Mouse (Mus musculus) heart, postnatal 14 days (tissue): ENCODE data around the gene Ryr2. TPM values are rescaled to one million over a fixed set of nuclear protein-coding genes. Genes with fewer than 3 reads are reported as not detected.
"Not testable (repeated sequence)": the region's sequence is repeated elsewhere in the genome, so short reads cannot be mapped to it uniquely, and the experiment has no call there.

Experiments used
- DNase-seq, 2 experiments: peaks; one replicate each; pipeline ENCODE4 v3.0.0; 2021 to 2022
- intact Hi-C: fragments of 180-260 bp; cut with DNase I; formaldehyde crosslinking; loops from one replicate; pipeline ENCODE4 v1.15.1; 2025
- total RNA-seq, 2 experiments: library from RNA; stranded (reverse); gene quantifications; 2 replicates each; pipeline ENCODE4 v1.2.3; 2021

Gene Ryr2
- total RNA-seq, 2 experiments from 2014 or later = 977 to 1,003 TPM

- DNase-seq = no peak
- intact Hi-C loops = no loop called here
These were observed 147.1 kb downstream of the Ryr2 start for GRCm38 (mm10) chr13:11959488-11960174.

GRCm38 (mm10) chr13:11958854-11959253 is 147.9 kb downstream of the Ryr2 start:
- no peak for DNase-seq
- intact Hi-C loops = no loop called here

- intact Hi-C loops = no loop called here
- DNase-seq = no peak
These were observed 148.5 kb downstream of the Ryr2 start for GRCm38 (mm10) chr13:11958271-11958670.

DNA sequence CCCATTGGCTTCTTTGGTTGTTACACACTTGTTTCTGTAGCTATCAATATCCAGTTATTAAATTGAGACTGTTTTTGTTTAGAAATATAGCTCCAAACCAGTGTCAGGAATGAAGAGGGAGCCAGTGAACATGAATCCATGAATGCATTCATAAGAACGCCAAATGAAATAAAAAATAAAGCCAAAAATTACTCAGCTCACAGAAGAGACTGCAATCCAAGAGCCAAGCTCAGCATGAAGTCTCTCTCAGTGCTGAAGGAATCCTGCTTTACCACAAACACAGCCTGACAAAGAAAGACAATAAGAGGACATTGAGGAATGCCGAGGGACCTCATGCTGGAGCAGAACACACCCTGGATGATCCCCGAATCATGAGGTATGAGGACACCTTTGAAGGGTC is 154.8 kb downstream of the Ryr2 start:
- DNase-seq = no peak
- intact Hi-C loops = no loop called here

- intact Hi-C loops = no loop called here
- DNase-seq = no peak
These were observed 161.0 kb downstream of the Ryr2 start for GRCm38 (mm10) chr13:11945740-11946139.

DNA sequence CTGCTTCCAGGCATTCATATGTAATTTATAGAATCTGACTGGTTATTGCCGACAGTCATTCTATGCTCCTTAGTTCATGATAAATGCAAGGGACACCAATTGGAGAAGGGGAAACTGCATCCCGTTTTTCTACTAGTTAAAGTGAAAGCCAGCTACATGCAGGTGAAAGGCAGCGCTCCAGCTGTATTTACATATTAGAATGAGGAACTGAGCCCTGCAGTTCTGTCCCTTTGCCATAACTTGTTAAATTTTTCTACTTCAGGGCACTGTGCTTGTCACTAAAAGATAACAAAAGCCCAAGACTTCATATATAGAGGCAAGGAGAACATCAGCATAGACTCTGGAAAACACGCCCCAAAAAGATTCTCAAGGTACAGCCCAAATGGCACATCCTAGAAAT is 165.0 kb downstream of the Ryr2 start:
- intact Hi-C loops = no loop called here
- DNase-seq = no peak

DNA sequence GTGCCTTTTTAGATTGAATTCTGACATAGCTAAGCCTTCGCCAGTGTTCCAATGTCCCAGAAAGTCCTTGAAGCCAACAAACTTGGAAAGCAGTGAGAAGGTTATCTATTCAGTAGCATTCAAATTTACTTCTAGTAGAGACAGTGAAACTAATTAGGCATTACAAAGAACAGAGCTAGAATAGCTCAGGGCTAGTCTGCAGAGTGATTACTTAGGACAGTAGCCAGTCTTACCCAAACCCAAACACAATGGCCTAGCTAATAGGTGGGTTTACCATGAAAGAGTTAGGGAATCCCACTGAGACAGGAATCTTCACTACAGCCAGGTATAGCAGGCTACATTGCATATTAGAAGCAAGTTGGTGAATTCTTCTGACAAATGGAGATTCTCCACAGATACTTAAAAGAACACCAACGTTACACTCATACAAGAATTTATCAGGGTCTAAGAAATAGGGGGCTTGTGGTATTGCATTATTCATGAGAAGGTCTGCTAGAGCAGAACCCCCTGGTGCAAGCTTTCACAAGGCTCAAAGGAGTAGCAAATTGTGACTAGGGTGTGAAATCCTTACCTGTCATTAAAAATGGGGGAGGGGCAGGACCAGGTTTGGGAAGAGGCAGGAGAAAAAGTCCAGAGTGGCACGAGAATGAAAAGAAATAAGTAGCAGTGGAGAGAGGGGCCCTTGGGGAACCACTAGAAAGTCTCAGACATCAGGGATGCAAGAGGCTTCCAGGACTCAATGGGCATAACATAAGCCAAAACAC is 172.3 kb downstream of the Ryr2 start:
- DNase-seq, intact Hi-C loops: not testable (repeated sequence)

DNA sequence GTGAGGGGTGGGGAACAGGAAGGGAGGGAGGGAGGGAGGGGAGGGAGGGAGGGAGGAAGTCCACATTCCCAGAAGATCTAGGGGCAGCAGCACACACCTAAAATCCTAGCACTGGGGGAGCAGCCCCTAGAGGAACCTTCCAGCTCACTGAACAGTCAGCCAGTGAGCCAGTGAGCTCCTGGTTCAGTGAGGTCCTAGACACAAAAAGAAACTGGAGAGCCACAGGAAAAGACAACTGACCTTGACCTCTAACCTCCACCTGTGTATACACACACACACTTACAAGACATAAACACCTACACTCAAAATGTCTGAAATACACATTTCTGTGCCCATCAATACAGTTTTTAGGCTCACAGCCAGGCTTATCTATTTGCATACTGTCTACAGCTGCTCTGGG is 173.4 kb downstream of the Ryr2 start:
- intact Hi-C loops = no loop called here
- DNase-seq = no peak

DNA sequence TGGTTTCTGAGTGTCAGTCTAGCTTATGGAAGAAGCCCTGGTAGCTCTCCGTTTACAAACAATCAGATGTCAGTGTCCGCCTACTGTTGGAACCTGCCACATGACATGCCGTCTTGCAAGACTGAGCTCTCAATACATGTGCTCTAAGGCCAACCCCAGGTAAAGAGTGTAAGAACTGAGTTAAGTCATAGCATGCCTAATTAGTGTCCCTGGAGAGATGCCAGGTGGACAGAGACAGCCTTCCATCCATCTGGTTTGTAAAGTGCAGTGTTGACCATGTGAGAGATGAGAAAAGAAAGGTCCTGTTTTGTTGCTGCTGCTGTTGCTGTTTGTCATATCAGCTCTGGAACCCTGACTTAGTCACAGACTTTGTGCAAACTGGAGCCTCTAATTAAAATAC is 178.0 kb downstream of the Ryr2 start:
- DNase-seq = no peak
- intact Hi-C loops = no loop called here

- intact Hi-C loops = no loop called here
- DNase-seq = no peak
These were observed 179.0 kb downstream of the Ryr2 start for GRCm38 (mm10) chr13:11927727-11928126.

- intact Hi-C loops = no loop called here
- DNase-seq = peak in 1 of 2 experiments; percentile 14
These were observed 179.8 kb downstream of the Ryr2 start for GRCm38 (mm10) chr13:11926720-11927500.

GRCm38 (mm10) chr13:11926215-11926614 is 180.5 kb downstream of the Ryr2 start:
- intact Hi-C loops = no loop called here
- no peak for DNase-seq

- intact Hi-C loops = no loop called here
- no peak for DNase-seq
These were observed 182.0 kb downstream of the Ryr2 start for GRCm38 (mm10) chr13:11924732-11925131.

DNA sequence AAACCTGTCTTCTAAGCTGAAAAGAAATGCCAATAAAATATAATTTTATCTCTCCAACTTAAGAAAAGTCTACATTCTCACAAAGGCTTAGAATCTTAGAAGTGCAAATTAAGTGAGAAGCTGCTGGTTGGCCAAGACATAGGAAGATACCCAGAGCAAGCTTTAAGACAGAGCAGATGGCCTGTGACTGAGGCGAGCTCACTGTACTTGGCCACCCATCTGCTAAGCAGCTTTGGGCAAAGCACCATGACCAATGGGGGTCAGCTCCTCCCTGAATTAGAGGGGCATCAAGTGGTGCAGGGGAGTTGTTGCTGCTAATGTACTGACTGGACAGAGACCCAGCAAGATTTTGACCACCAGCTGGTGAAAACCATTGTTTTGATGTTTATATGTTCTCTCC is 186.2 kb downstream of the Ryr2 start:
- intact Hi-C loops = no loop called here
- no peak for DNase-seq

GRCm38 (mm10) chr13:11919448-11919847 is 187.3 kb downstream of the Ryr2 start:
- intact Hi-C loops = no loop called here
- DNase-seq = no peak

DNA sequence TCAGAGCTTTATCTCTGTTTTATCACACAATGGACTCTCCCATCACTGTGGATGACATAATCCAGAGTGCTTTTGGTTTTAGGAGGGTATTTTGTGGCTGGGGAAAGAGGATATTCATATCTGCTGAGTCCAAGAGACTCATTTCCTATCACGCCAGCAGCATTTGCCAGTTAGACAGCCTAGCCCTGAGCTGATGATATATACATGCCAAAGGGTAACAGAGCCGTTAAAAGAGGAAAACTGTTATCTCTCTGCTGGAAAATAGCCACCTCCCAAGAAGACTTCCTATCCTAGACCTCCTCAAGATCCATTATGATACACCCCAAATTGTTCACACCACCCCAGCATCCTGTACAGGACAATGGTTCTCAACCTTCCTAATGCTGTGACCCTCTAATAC is 191.1 kb downstream of the Ryr2 start:
- DNase-seq = no peak
- intact Hi-C loops = no loop called here

GRCm38 (mm10) chr13:11914682-11915081 is 192.1 kb downstream of the Ryr2 start:
- DNase-seq = no peak
- intact Hi-C loops = no loop called here

DNA sequence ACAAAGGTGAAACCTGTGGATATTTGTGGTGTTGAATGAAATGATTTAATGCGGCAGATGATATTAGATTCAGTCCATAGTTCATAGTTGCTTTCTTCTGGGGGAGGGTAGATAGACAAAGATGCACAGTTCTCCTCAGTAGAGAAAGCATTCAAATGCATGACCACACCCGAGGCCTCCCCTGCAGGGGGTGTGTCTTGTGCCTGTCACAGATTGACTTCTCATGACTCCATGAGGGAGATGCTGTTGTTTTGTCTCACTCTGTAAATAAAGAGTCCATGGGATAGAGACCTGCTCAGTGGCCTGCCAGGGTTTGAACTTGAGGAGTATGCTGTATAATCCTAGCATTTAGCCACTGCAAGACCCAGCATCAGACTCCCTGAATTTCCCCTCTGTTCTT is 194.5 kb downstream of the Ryr2 start:
- intact Hi-C loops = no loop called here
- DNase-seq = no peak

DNA sequence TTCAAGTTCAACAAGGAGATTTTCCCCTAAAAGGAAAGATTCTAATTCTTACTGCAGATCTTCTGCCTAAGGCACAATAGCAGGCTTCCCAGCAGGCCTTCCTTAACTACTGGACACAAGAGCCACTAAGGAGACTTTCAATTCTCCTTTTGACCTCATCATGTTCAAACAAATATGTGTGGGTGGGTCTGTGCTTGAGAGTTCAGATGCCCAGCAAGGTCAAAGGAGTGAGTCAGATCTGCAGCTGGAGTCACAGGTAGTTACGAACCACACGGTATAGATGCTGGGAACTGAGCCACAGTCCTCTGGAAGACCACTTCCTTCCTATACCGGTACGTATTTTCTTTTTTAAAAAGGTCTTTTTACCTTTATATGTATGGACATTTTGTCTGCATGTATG is 198.6 kb downstream of the Ryr2 start:
- DNase-seq = no peak
- intact Hi-C loops = loop anchor here (1.0 kb wide), 1 partner anchor 23 kb away; no protein-coding TSS in a partner anchor

GRCm38 (mm10) chr13:11905126-11905525 is 201.6 kb downstream of the Ryr2 start:
- intact Hi-C loops = no loop called here
- DNase-seq = no peak

- intact Hi-C loops = no loop called here
- DNase-seq = no peak
These were observed 203.5 kb downstream of the Ryr2 start for GRCm38 (mm10) chr13:11903272-11903671.
